Mouse (Mus musculus): ENCODE measurements around the gene Zfp800. TPM values are rescaled to one million over a fixed set of nuclear protein-coding genes. Genes with fewer than 3 reads are reported as not detected.

Gene Zfp800
- polyA plus RNA-seq, 1 experiment from 2014 or later, result 19.3 TPM

- no peak overlapping the region for H3K4me3 ChIP-seq (replicated peaks)
- H3K27ac ChIP-seq, result no peak overlapping the region
- no peak overlapping the region for H3K9ac ChIP-seq
- WGBS, result 82% methylated on average over 3 of the region's 3 CpGs
- ATAC-seq (replicated peaks; ENCODE audit: low FRiP score), result no peak
- H3K4me1 ChIP-seq, result no peaks in the 10 kb centered on the region
- peaks cover 20% of the 10 kb centered on the region for H3K36me3 ChIP-seq
- no peaks in the 10 kb centered on the region for H3K27me3 ChIP-seq
- H3K4me2 ChIP-seq, result no peak overlapping the region
- no peaks in the 10 kb centered on the region for H3K9me3 ChIP-seq (replicated peaks)
Observed at GRCm38 (mm10) chr6:28228085-28228484, 169.7 kb downstream of the Zfp800 start.

GRCm38 (mm10) chr6:28221017-28221416, 176.8 kb downstream of the Zfp800 start:
- WGBS, result 92% methylated on average over 4 of the region's 4 CpGs
- H3K4me3 ChIP-seq (replicated peaks), result no peak overlapping the region
- no peak for ATAC-seq (replicated peaks; ENCODE audit: low FRiP score)
- no peaks in the 10 kb centered on the region for H3K9me3 ChIP-seq (replicated peaks)
- no peak overlapping the region for H3K4me2 ChIP-seq
- H3K27me3 ChIP-seq, result no peaks in the 10 kb centered on the region
- no peak overlapping the region for H3K9ac ChIP-seq
- no peak overlapping the region for H3K27ac ChIP-seq
- H3K4me1 ChIP-seq, result no peaks in the 10 kb centered on the region
- no peaks in the 10 kb centered on the region for H3K36me3 ChIP-seq

GRCm38 (mm10) chr6:28218386-28218785, 179.4 kb downstream of the Zfp800 start:
- WGBS, result 78% methylated on average over 8 of the region's 8 CpGs
- 0 out of 2 replicates have a peak, but pooled peaks cover 4% of the 10 kb centered on the region for H3K36me3 ChIP-seq
- H3K27me3 ChIP-seq, result no peaks in the 10 kb centered on the region
- H3K9me3 ChIP-seq (replicated peaks), result no peaks in the 10 kb centered on the region
- H3K4me3 ChIP-seq (replicated peaks), result no peak overlapping the region
- ATAC-seq (replicated peaks; ENCODE audit: low FRiP score), result no peak
- H3K4me2 ChIP-seq, result no peak overlapping the region
- H3K27ac ChIP-seq, result no peak overlapping the region
- H3K4me1 ChIP-seq, result 0 out of 2 replicates have a peak, but pooled peaks cover 4% of the 10 kb centered on the region
- H3K9ac ChIP-seq, result no peak overlapping the region

DNA sequence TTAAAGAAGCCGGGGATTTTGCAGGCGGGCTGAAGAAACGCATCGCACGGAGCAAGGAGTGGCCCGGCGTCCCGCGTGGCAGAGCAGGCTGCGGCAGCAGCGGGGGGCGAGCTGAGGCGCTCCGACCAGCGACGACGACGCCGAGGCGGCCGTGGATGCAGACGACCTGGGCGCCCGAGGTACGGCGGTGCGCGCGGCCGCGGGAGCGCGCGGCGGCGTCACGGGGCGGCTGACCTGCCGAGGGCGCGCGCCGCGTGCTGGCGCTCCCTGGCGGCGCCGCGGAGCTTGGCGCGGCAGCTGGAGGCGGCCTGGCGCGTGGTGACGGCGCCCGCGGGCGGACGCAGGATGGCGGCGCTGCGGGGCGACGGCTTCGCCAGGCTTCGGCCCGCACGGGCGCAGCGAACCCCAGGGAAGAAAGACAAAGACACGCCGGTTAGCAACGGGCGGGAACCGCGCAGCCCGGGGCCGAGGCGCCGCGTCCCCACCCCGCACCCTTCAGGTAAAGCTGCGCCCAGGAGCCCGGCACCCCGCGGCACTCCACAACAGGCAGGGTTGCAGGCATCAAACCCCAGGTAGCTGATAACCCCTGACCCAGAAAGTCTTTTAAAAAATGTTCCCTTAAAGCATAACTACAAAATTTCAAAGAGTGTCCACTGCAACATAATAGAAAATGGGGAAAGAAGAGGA, 182.4 kb downstream of the Zfp800 start:
- Histone ChIP-seq H3K9me3 (replicated peaks) (no peaks in the 10 kb centered on the region), H3K4me3 (replicated peaks) (peak overlapping the region; percentile 69), H3K36me3 (0 out of 2 replicates have a peak, but pooled peaks cover 4% of the 10 kb centered on the region), H3K4me1 (0 out of 2 replicates have a peak, but pooled peaks cover 4% of the 10 kb centered on the region), H3K27ac (no peak overlapping the region), H3K27me3 (no peaks in the 10 kb centered on the region), H3K9ac (peak overlapping the region; percentile 58), H3K4me2 (peak overlapping the region; percentile 95)
- ATAC-seq (replicated peaks; ENCODE audit: low FRiP score), result peak; percentile 95
- under 1% methylated on average over 80 of the region's 87 CpGs for WGBS

DNA sequence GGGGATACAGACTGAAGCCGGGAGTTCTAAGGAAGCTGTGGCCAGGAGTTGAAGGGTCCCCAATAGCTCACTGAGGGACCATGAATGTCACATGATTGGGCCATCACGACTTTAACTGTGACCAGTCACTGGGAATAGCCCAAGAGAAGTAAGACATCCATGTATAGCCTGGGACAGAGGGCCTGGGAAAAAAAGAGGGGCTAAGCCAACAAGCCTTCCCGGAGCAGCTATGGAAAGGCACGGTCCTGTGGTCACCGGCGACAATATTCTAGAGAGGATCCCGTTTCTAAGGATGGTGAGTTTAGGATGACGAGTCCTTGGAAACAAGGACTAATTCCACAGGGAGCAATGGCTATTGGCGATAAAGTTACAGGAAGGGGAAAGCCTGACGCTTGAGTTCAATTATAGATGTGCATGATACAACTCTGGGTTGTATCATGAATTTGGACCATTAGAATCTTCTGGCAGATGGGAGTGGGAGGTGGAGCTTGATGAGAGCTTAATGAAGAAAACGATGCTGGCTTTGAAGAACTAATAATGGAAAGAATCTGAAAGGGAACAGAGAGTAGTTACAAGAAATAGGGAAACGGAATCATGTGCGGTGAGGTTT, 183.0 kb downstream of the Zfp800 start:
- H3K9me3 ChIP-seq (replicated peaks), result no peaks in the 10 kb centered on the region
- H3K9ac ChIP-seq, result peak overlapping the region; percentile 58
- H3K36me3 ChIP-seq, result 0 out of 2 replicates have a peak, but pooled peaks cover 4% of the 10 kb centered on the region
- no peak overlapping the region for H3K27ac ChIP-seq
- H3K4me2 ChIP-seq, result peak overlapping the region; percentile 95
- 0 out of 2 replicates have a peak, but pooled peaks cover 4% of the 10 kb centered on the region for H3K4me1 ChIP-seq
- ATAC-seq (replicated peaks; ENCODE audit: low FRiP score), result peak; percentile 49
- 31% methylated on average over 13 of the region's 13 CpGs for WGBS
- no peaks in the 10 kb centered on the region for H3K27me3 ChIP-seq
- H3K4me3 ChIP-seq (replicated peaks), result peak overlapping the region; percentile 69

DNA sequence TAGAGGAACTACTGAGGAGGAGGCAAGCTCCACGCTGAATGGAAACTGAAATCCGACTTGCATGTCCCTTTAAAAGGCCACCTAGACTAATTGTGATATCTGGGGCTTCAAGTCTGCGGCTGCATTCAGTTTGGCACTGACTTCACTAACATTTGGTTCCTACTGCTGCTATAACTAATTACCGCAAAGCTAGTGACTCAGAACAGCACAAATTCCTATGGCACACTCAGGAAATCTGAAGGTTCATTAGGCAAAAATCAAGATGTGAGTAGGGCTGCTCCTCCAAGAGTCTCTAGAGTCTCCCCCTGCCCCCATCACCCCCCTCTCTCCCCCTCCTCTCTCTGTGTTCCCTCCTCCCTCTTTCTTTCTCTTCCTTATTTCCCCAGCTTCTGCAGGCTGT, 194.4 kb downstream of the Zfp800 start:
- Histone ChIP-seq H3K9me3 (replicated peaks) (0 out of 2 replicates have a peak, but pooled peaks cover 3% of the 10 kb centered on the region), H3K27ac (no peak overlapping the region)
- WGBS, result 52% methylated on average over 4 of the region's 4 CpGs

DNA sequence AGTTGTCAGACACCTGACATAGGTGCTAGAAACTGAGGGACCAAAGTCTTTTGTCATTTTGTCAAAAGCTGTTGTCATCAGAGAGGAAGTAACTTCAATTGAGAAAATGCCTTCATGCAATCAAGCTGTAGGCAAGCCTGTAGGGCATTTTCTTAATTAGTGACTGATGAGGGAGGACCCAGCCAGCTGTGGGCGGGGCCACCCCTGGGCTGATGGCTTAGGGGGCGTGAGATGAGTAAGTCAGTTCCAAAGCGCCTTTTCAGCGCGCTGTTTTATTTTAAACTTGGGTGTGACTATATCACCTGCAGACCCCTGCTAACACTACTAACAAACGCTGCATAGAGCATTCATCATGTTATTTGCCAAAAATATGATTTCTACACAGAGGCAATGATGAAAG, 195.0 kb downstream of the Zfp800 start:
- 0 out of 2 replicates have a peak, but pooled peaks cover 3% of the 10 kb centered on the region for H3K9me3 ChIP-seq (replicated peaks)
- H3K4me3 ChIP-seq (replicated peaks), result no peak overlapping the region
- H3K4me2 ChIP-seq, result no peak overlapping the region
- H3K4me1 ChIP-seq, result no peaks in the 10 kb centered on the region
- no peak for ATAC-seq (replicated peaks; ENCODE audit: low FRiP score)
- H3K27ac ChIP-seq, result no peak overlapping the region
- H3K27me3 ChIP-seq, result no peaks in the 10 kb centered on the region
- no peak overlapping the region for H3K9ac ChIP-seq
- no peaks in the 10 kb centered on the region for H3K36me3 ChIP-seq
- 55% methylated on average over 6 of the region's 6 CpGs for WGBS

More for the DNA sequence above, 194.4 kb downstream of the Zfp800 start:
- Histone ChIP-seq H3K4me3 (replicated peaks) (no peak overlapping the region), H3K9ac (no peak overlapping the region), H3K27me3 (no peaks in the 10 kb centered on the region), H3K4me2 (no peak overlapping the region), H3K4me1 (no peaks in the 10 kb centered on the region), H3K36me3 (no peaks in the 10 kb centered on the region)
- no peak for ATAC-seq (replicated peaks; ENCODE audit: low FRiP score)

DNA sequence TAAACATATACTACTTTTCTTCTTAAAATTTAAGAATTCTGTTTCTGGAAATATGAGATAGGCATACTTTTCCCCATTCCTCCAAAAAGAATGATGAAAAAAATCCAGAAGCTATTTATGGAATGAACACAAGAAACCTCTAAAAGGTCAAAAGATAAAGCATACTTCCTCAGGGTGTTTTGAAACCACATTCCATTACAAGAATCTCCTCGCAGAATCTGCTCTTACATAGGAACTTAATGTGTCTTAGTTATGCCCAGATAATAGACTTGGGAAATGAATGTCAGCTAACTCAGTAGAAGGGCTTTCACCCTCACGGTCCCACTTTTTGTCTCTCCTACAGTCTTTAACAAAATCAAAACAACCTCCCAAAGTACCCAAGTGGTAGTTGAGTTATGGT, 203.9 kb downstream of the Zfp800 start:
- no peaks in the 10 kb centered on the region for H3K27me3 ChIP-seq
- 40% methylated on average over 2 of the region's 2 CpGs for whole genome bisulfite sequencing
- H3K27ac ChIP-seq, result no peak overlapping the region
- no peak overlapping the region for H3K4me3 ChIP-seq (replicated peaks)
- no peak overlapping the region for H3K4me2 ChIP-seq
- no peak for ATAC-seq (replicated peaks; ENCODE audit: low FRiP score)
- H3K9ac ChIP-seq, result no peak overlapping the region
- H3K36me3 ChIP-seq, result no peaks in the 10 kb centered on the region
- no peaks in the 10 kb centered on the region for H3K4me1 ChIP-seq
- no peaks in the 10 kb centered on the region for H3K9me3 ChIP-seq (replicated peaks)

DNA sequence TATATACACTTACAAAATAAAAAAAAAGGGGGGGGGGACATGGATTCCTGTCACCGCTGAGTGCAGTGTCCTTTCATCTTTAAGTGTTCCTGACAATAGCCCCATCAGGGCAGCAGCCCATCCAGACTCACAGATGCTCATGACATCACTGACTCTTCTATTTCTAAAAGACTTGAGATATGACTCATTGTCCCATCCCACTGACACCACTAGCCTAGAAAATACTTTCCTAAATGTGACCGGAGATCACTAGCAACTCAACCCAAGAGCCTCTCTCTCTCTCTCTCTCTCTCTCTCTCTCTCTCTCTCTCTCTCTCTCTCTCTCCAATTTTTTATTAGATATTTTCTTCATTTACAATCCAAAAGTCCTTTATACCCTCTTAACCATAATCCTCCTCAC, 205.9 kb downstream of the Zfp800 start:
- Histone ChIP-seq H3K36me3 (no peaks in the 10 kb centered on the region), H3K27ac (no peak overlapping the region), H3K4me2 (no peak overlapping the region), H3K27me3 (no peaks in the 10 kb centered on the region), H3K4me1 (no peaks in the 10 kb centered on the region), H3K9me3 (replicated peaks) (no peaks in the 10 kb centered on the region), H3K9ac (no peak overlapping the region), H3K4me3 (replicated peaks) (no peak overlapping the region)
- 93% methylated on average over 2 of the region's 2 CpGs for WGBS
- ATAC-seq (replicated peaks; ENCODE audit: low FRiP score), result no peak

Other genes with a start within 250 kb of the Zfp800 start
- gene Arf5, start 25.6 kb upstream of the Zfp800 start, polyA plus RNA-seq (2015; fragmentation: Nextera tagmentation; extraction: Ambion mirVana), result 319 and 322 TPM in 2 replicates
- 0.08 TPM in 1 of 2 replicates, not detected in the other for gene Fscn3, start 29.8 kb upstream of the Zfp800 start, polyA plus RNA-seq (2015; fragmentation: Nextera tagmentation; extraction: Ambion mirVana)
- gene Gcc1, start 30.4 kb upstream of the Zfp800 start, polyA plus RNA-seq (2015; fragmentation: Nextera tagmentation; extraction: Ambion mirVana), result 10.7 and 11.3 TPM in 2 replicates
- gene Pax4, start 51.3 kb upstream of the Zfp800 start, polyA plus RNA-seq (2015; fragmentation: Nextera tagmentation; extraction: Ambion mirVana), result not detected in 2 replicates
- gene Snd1, start 77.1 kb upstream of the Zfp800 start, polyA plus RNA-seq (2015; fragmentation: Nextera tagmentation; extraction: Ambion mirVana), result 120 and 129 TPM in 2 replicates

Measured in kidney, embryonic 15.5 days (tissue).